Mouse (Mus musculus) forebrain, embryonic 11.5 days (tissue): ENCODE data around the gene Invs. TPM values are rescaled to one million over a fixed set of nuclear protein-coding genes. Genes with fewer than 3 reads are reported as not detected.
A peak's percentile ranks its signal among the peaks of the same experiment; 100 is the strongest.

Source experiments
- ATAC-seq: fragments of 200-750 bp; cut with Nextera tagmentation; replicated peaks from 2 replicates; pipeline ENCODE4 v1.8.0; 2017; ENCODE audit warnings: moderate TSS enrichment; ENCODE audit not compliant: low FRiP score
- DNase-seq: peaks from one replicate; pipeline ENCODE4 v3.0.0-alpha.2; 2017; ENCODE audit warnings: low spot score
- H3K27ac ChIP-seq: fragments of 300-500 bp; sonication (generic); 2 replicates; pipeline ENCODE4 v1.5.1; 2014; ENCODE audit warnings: low read depth, low read length
- H3K27me3 ChIP-seq: fragments of 300-500 bp; sonication (generic); 2 replicates; pipeline ENCODE4 v1.6.1; 2014; ENCODE audit warnings: mild to moderate bottlenecking, low read length, mixed read lengths; ENCODE audit not compliant: control insufficient read depth, insufficient read depth
- H3K36me3 ChIP-seq: fragments of 300-500 bp; sonication (generic); 2 replicates; pipeline ENCODE4 v1.6.1; 2014; ENCODE audit warnings: mild to moderate bottlenecking, low read length, moderate library complexity, mixed read lengths; ENCODE audit not compliant: control insufficient read depth, insufficient read depth
- H3K4me1 ChIP-seq: fragments of 300-500 bp; sonication (generic); replicated peaks from 2 replicates; pipeline ENCODE4 v1.6.1; 2014; ENCODE audit warnings: low read length, mixed read lengths; ENCODE audit not compliant: control insufficient read depth, insufficient read depth
- H3K4me2 ChIP-seq: fragments of 300-500 bp; sonication (generic); 2 replicates; pipeline ENCODE4 v1.6.1; 2014; ENCODE audit warnings: low read depth, mild to moderate bottlenecking, low read length, moderate library complexity, mixed read lengths; ENCODE audit not compliant: severe bottlenecking
- H3K4me3 ChIP-seq: fragments of 300-500 bp; sonication (generic); 2 replicates; pipeline ENCODE4 v1.5.1; 2014; ENCODE audit warnings: low read depth, low read length
- H3K9ac ChIP-seq: fragments of 300-500 bp; sonication (generic); 2 replicates; pipeline ENCODE4 v1.6.1; 2014; ENCODE audit warnings: low read length
- H3K9me3 ChIP-seq: fragments of 300-500 bp; sonication (generic); 2 replicates; pipeline ENCODE4 v1.6.1; 2016; ENCODE audit warnings: low read length, mixed read lengths; ENCODE audit not compliant: control insufficient read depth
- WGBS: fragments of 180-500 bp; shearing (Covaris S2); extraction: QIAGEN DNeasy Blood & Tissue Kit; methylation state at CpG from one replicate; pipeline ENCODE4 v1.1.7; 2014; 5-methylcytosine and 5-hydroxymethylcytosine counted together
- polyA plus RNA-seq: library from polyadenylated mRNA; unstranded; fragments of >200 nt; fragmentation: Nextera tagmentation; extraction: Ambion mirVana; gene quantifications from 2 replicates; pipeline ENCODE4 v1.2.1, GENCODE M21; 2014

Invs gene
- polyA plus RNA-seq, 1 experiment from 2014 or later: 9.8 TPM

DNA sequence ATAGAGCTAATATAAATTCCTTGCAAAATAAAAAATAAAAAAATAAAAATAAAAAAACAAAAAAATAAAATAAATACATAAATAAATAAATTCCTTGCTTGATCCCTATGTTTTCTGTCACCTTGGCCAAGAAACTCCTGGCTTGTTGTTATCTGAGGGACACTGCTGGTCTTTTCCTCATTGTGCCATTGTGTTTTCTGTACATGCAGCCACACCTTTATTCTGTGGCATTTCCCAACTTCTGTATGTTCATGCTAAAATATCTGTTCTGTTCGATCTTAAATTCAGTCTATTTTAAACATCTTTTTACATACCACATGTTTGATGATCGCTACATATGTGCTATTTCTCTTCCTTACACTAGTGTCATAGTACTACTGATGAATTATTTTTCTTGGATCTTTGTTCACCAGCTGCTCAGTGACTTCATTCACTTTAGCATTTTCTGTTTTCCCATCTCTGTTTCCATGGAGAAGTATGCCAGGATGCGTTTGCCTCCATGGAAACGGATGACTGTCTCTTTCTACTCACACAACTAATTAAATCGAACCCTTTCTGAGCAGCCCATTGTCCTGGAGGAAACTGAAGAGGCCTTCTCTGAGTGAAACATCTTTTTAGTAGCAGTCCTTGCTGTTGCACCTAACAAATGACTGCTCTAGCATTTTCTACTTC, 7.7 kb downstream of the Invs start:
- Histone ChIP-seq H3K4me3 (no peak overlapping the region), H3K9me3 (no peaks in the 10 kb centered on the region), H3K36me3 (no peaks in the 10 kb centered on the region), H3K27ac (no peak overlapping the region), H3K4me1 (peaks cover 2% of the 10 kb centered on the region; the same call in 1 of the 2 replicates), H3K9ac (no peak overlapping the region), H3K4me2 (no peak overlapping the region), H3K27me3 (no peaks in the 10 kb centered on the region)
- no peak for DNase-seq
- peak; percentile 86 for ATAC-seq
- WGBS: 43% methylated on average over 5 of the region's 5 CpGs

DNA sequence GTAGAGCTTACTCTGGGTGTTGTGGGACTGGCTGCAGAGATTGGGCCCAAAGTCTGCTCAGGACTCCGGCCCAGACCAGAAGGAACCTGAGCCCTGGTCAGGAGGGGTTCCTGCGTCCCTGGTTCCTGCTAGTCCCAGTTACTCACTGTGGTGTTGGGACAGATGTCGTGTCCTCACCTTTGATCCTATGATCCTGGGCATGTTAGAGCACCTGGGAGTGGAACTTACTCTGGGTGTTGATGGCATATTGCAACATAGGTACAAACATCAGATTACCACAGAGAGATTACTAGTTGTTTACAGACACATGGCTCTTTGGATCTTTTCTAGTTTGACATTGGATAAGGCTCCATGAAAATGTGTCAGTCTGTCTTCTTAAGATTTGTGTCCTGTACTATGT, 35.3 kb downstream of the Invs start:
- Histone ChIP-seq H3K4me1 (no peaks in the 10 kb centered on the region), H3K27me3 (no peaks in the 10 kb centered on the region), H3K9ac (no peak overlapping the region), H3K36me3 (no peaks in the 10 kb centered on the region), H3K9me3 (no peaks in the 10 kb centered on the region), H3K4me2 (no peak overlapping the region), H3K4me3 (no peak overlapping the region), H3K27ac (no peak overlapping the region)
- DNase-seq (no peak), ATAC-seq (no peak)
- 89% methylated on average over 3 of the region's 3 CpGs for WGBS

DNA sequence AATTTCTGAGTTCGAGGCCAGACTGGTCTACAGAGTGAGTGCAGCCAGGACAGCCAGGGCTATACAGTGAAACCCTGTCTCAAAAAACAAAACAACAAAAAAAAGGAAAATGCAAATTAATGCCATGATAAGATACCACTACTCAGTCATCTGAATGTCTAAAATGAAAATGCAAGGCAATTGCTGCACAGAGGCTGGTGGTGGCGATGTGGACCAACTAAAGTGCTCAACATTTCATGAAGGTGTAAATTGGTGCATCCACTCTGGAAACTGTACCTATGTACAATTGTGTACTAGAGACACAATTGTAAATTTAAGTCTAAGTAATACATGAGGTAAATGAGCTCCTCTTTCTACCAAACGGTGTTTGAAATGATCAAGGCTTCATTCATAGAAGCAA, 36.5 kb downstream of the Invs start:
- Histone ChIP-seq H3K9me3 (no peaks in the 10 kb centered on the region), H3K9ac (no peak overlapping the region), H3K4me2 (no peak overlapping the region), H3K4me1 (no peaks in the 10 kb centered on the region), H3K4me3 (no peak overlapping the region), H3K27me3 (no peaks in the 10 kb centered on the region), H3K36me3 (no peaks in the 10 kb centered on the region), H3K27ac (no peak overlapping the region)
- DNase-seq: no peak
- no peak for ATAC-seq
- 89% methylated on average over 3 of the region's 3 CpGs for WGBS

DNA sequence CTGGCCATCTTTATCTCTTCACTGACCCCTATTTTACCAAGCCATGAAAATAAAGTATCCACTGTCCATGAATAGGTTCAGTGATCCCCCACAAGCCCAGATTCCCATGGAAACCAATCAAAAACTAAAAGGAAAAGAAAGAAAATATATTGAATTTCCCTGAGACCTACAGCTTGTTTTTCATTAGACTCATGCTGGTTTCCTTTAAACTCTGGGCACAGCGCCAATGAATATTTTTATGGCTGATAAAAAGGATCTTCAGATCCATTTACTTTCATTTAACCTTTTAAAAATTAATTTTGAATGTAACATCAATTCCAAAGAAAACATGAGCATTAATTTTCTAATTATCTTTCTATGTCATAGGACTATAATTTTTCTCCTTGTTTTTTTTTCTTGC, 41.7 kb downstream of the Invs start:
- no peaks in the 10 kb centered on the region for H3K36me3 ChIP-seq
- H3K9ac ChIP-seq: no peak overlapping the region
- no peak overlapping the region for H3K27ac ChIP-seq
- H3K27me3 ChIP-seq: no peaks in the 10 kb centered on the region
- DNase-seq (no peak), ATAC-seq (no peak)
- H3K4me3 ChIP-seq: no peak overlapping the region
- no peaks in the 10 kb centered on the region for H3K9me3 ChIP-seq
- no peaks in the 10 kb centered on the region for H3K4me1 ChIP-seq
- 80% methylated on average over 1 of the region's 1 CpGs for WGBS
- H3K4me2 ChIP-seq: no peak overlapping the region

DNA sequence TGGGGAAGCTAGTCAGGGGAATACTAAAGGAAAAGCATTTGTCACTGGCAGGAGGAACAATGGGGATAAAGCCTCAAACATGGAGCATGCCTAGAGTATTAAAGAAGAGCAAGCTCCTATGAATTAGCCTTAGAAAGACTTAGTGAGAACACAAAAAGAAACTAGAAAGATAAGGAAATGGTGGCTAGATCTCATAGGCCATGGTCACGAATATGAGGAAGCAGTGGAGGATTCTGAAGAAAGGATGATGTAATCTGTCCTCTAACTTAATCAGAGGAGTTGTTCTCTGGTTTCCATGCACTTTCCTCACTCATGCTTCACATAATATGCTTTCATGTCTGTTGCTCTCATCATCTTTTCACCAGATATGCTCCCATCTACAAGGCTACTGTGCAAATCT, 42.5 kb downstream of the Invs start:
- Histone ChIP-seq H3K4me1 (no peaks in the 10 kb centered on the region), H3K4me2 (no peak overlapping the region), H3K36me3 (no peaks in the 10 kb centered on the region), H3K27me3 (no peaks in the 10 kb centered on the region), H3K27ac (no peak overlapping the region), H3K9me3 (no peaks in the 10 kb centered on the region), H3K9ac (no peak overlapping the region), H3K4me3 (no peak overlapping the region)
- WGBS: 62% methylated on average over 1 of the region's 1 CpGs
- ATAC-seq: no peak
- no peak for DNase-seq

GRCm38 (mm10) chr4:48327192-48327591, 47.6 kb downstream of the Invs start:
- Histone ChIP-seq H3K4me1 (no peaks in the 10 kb centered on the region), H3K27me3 (no peaks in the 10 kb centered on the region), H3K4me3 (no peak overlapping the region), H3K36me3 (no peaks in the 10 kb centered on the region), H3K27ac (no peak overlapping the region), H3K9me3 (no peaks in the 10 kb centered on the region), H3K4me2 (no peak overlapping the region), H3K9ac (no peak overlapping the region)
- DNase-seq (no peak), ATAC-seq (no peak)

GRCm38 (mm10) chr4:48328042-48328441, 48.5 kb downstream of the Invs start:
- no peak overlapping the region for H3K27ac ChIP-seq
- no peak overlapping the region for H3K4me3 ChIP-seq
- H3K36me3 ChIP-seq: no peaks in the 10 kb centered on the region
- DNase-seq (no peak), ATAC-seq (no peak)
- H3K4me2 ChIP-seq: no peak overlapping the region
- no peaks in the 10 kb centered on the region for H3K4me1 ChIP-seq
- H3K9ac ChIP-seq: no peak overlapping the region
- H3K27me3 ChIP-seq: no peaks in the 10 kb centered on the region
- no peaks in the 10 kb centered on the region for H3K9me3 ChIP-seq
- WGBS: 60% methylated on average over 2 of the region's 2 CpGs

DNA sequence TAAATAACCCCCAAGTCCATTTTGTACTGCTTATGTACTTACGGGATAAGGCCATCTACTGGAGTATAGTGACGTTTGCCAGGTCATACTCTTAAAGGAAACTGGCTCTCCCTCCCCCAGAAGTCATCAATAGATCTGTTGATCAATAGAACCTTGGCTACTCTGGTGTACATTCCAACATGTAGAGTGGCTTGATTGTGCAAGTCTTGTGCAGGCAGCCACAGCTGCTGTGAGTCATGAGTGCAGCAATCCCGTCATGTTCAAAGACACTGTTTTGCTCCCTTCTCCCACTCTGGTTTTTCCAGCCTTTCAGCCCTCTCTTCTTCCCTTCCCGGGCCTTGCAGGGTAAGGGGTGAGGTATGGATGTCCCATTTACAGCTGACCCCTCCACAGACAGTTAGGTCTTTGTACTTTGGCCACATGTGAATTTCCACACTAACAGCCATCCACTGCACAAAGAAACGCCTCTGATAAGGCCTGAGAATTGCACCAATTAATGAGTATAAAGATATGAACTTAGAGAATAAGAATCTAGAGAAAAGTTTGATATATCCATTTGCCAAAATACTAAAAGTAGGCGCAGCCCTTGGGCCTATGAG, 53.0 kb downstream of the Invs start:
- H3K4me1 ChIP-seq: peaks cover 5% of the 10 kb centered on the region; the same call in 1 of the 2 replicates
- WGBS: 82% methylated on average over 6 of the region's 6 CpGs

More for the DNA sequence above, 53.0 kb downstream of the Invs start:
- DNase-seq (no peak), ATAC-seq (no peak)
- H3K27me3 ChIP-seq: no peaks in the 10 kb centered on the region
- no peak overlapping the region for H3K4me2 ChIP-seq
- no peak overlapping the region for H3K9ac ChIP-seq
- H3K4me3 ChIP-seq: no peak overlapping the region
- no peaks in the 10 kb centered on the region for H3K9me3 ChIP-seq
- no peak overlapping the region for H3K27ac ChIP-seq
- H3K36me3 ChIP-seq: no peaks in the 10 kb centered on the region
